Mouse (Mus musculus) bone marrow, adult 2 months (tissue): ENCODE data around the gene Gm14403.
"Not testable (repeated sequence)": the region's sequence is repeated elsewhere in the genome, so short reads cannot be mapped to it uniquely, and the experiment has no call there.

Source experiments
- CTCF ChIP-seq: fragments of 200-500 bp; IDR thresholded peaks from 2 replicates; pipeline ENCODE4 v1.5.1; 2011; ENCODE audit warnings: low read length, control low read depth; ENCODE audit not compliant: control insufficient read depth, insufficient read depth
- POLR2A ChIP-seq: fragments of 200-500 bp; IDR thresholded peaks from 2 replicates; pipeline ENCODE4 v1.6.1; 2011; ENCODE audit warnings: low read depth, mild to moderate bottlenecking, control low read depth, low read length, borderline replicate concordance; ENCODE audit not compliant: control insufficient read depth

DNA sequence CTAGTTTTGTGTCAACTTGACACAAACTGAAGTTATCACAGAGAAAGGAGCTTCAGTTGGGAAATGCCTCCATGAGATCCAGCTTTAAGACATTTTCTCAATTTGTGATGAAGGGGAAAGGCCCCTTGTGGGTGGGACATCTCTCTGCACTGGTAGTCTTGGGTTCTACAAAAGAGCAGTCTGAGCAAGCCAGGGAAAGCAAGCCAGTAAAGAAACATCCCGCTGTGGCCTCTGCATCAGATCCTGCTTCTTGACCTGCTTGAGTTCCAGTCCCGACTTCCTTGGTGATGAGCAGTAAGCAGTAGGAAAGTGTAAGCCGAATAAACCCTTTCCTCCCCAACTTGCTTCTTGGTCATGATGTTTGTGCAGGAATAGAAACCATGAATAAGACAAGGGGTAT lies 14.0 kb downstream of the Gm14403 start:
- not testable (repeated sequence) for TF ChIP-seq POLR2A, CTCF
